Mouse (Mus musculus): Measurements from ENCODE around the gene Grwd1. TPM values are rescaled to one million over a fixed set of nuclear protein-coding genes. Genes with fewer than 3 reads are reported as not detected.

The Grwd1 gene
- polyA plus RNA-seq, 1 experiment from 2014 or later: 38.1 TPM

- H3K4me3 ChIP-seq (ENCODE audit: low read length): no peak overlapping the region
- no peaks in the 10 kb centered on the region for H3K9me3 ChIP-seq (replicated peaks; ENCODE audit: control insufficient read depth, low read length)
- H3K27ac ChIP-seq (ENCODE audit: low read length): no peak overlapping the region
- H3K36me3 ChIP-seq (ENCODE audit: control insufficient read depth, insufficient read depth): peaks cover 8% of the 10 kb centered on the region
- H3K4me1 ChIP-seq (ENCODE audit: control insufficient read depth, insufficient read depth, low read length): no peaks in the 10 kb centered on the region
- H3K9ac ChIP-seq (ENCODE audit: low read length): no peak overlapping the region
- ATAC-seq (replicated peaks; ENCODE audit: extremely low read depth, insufficient read depth, low FRiP score): no peak
- H3K27me3 ChIP-seq (ENCODE audit: control insufficient read depth, insufficient read depth, low read length): peaks cover 8% of the 10 kb centered on the region; the same call in 1 of the 2 replicates
- H3K4me2 ChIP-seq (ENCODE audit: low read depth, low read length): no peak overlapping the region
Measured at GRCm38 (mm10) chr7:45820913-45821312, 9.8 kb downstream of the Grwd1 start.

- Histone ChIP-seq H3K9me3 (replicated peaks; ENCODE audit: control insufficient read depth, low read length) (no peaks in the 10 kb centered on the region), H3K27me3 (ENCODE audit: control insufficient read depth, insufficient read depth, low read length) (peaks cover 8% of the 10 kb centered on the region; the same call in 1 of the 2 replicates), H3K4me3 (ENCODE audit: low read length) (peak overlapping the region; percentile 22), H3K4me2 (ENCODE audit: low read depth, low read length) (peak overlapping the region; percentile 46), H3K4me1 (ENCODE audit: control insufficient read depth, insufficient read depth, low read length) (peaks cover 4% of the 10 kb centered on the region), H3K36me3 (ENCODE audit: control insufficient read depth, insufficient read depth) (no peaks in the 10 kb centered on the region; the same call in 1 of the 2 replicates), H3K27ac (ENCODE audit: low read length) (no peak overlapping the region), H3K9ac (ENCODE audit: low read length) (no peak overlapping the region)
- WGBS: 13% methylated on average over 25 of the region's 25 CpGs
- no peak for ATAC-seq (replicated peaks; ENCODE audit: extremely low read depth, insufficient read depth, low FRiP score)
Measured at GRCm38 (mm10) chr7:45819843-45820242, 10.9 kb downstream of the Grwd1 start.

GRCm38 (mm10) chr7:45815984-45816351 is 14.8 kb downstream of the Grwd1 start:
- no peak for ATAC-seq (replicated peaks; ENCODE audit: extremely low read depth, insufficient read depth, low FRiP score)
- 62% methylated on average over 2 of the region's 2 CpGs for WGBS

GRCm38 (mm10) chr7:45815323-45815983 is 15.3 kb downstream of the Grwd1 start:
- Histone ChIP-seq H3K27ac (ENCODE audit: low read length) (no peak overlapping the region), H3K4me1 (ENCODE audit: control insufficient read depth, insufficient read depth, low read length) (peaks cover 15% of the 10 kb centered on the region), H3K36me3 (ENCODE audit: control insufficient read depth, insufficient read depth) (peaks cover 18% of the 10 kb centered on the region), H3K4me2 (ENCODE audit: low read depth, low read length) (no peak overlapping the region; the same call in 1 of the 2 replicates), H3K4me3 (ENCODE audit: low read length) (no peak overlapping the region), H3K9ac (ENCODE audit: low read length) (no peak overlapping the region), H3K27me3 (ENCODE audit: control insufficient read depth, insufficient read depth, low read length) (peaks cover 8% of the 10 kb centered on the region; the same call in 1 of the 2 replicates), H3K9me3 (replicated peaks; ENCODE audit: control insufficient read depth, low read length) (no peaks in the 10 kb centered on the region)
- ATAC-seq (replicated peaks; ENCODE audit: extremely low read depth, insufficient read depth, low FRiP score): no peak
- 66% methylated on average over 10 of the region's 10 CpGs for WGBS

More at GRCm38 (mm10) chr7:45815984-45816351, 14.8 kb downstream of the Grwd1 start:
- H3K9me3 ChIP-seq (replicated peaks; ENCODE audit: control insufficient read depth, low read length): no peaks in the 10 kb centered on the region
- no peak overlapping the region for H3K4me2 ChIP-seq (ENCODE audit: low read depth, low read length)
- H3K27me3 ChIP-seq (ENCODE audit: control insufficient read depth, insufficient read depth, low read length): peaks cover 8% of the 10 kb centered on the region; the same call in 1 of the 2 replicates
- no peak overlapping the region for H3K9ac ChIP-seq (ENCODE audit: low read length)
- peaks cover 15% of the 10 kb centered on the region for H3K4me1 ChIP-seq (ENCODE audit: control insufficient read depth, insufficient read depth, low read length)
- no peak overlapping the region for H3K27ac ChIP-seq (ENCODE audit: low read length)
- H3K4me3 ChIP-seq (ENCODE audit: low read length): no peak overlapping the region
- peaks cover 13% of the 10 kb centered on the region; the same call in 1 of the 2 replicates for H3K36me3 ChIP-seq (ENCODE audit: control insufficient read depth, insufficient read depth)

- Histone ChIP-seq H3K36me3 (ENCODE audit: control insufficient read depth, insufficient read depth) (peaks cover 25% of the 10 kb centered on the region), H3K4me1 (ENCODE audit: control insufficient read depth, insufficient read depth, low read length) (peaks cover 15% of the 10 kb centered on the region), H3K4me3 (ENCODE audit: low read length) (peak overlapping the region; percentile 28), H3K9me3 (replicated peaks; ENCODE audit: control insufficient read depth, low read length) (no peaks in the 10 kb centered on the region), H3K9ac (ENCODE audit: low read length) (no peak overlapping the region), H3K4me2 (ENCODE audit: low read depth, low read length) (peak overlapping the region; percentile 58), H3K27me3 (ENCODE audit: control insufficient read depth, insufficient read depth, low read length) (peaks cover 8% of the 10 kb centered on the region; the same call in 1 of the 2 replicates), H3K27ac (ENCODE audit: low read length) (no peak overlapping the region)
- 11% methylated on average over 5 of the region's 5 CpGs for WGBS
- no peak for ATAC-seq (replicated peaks; ENCODE audit: extremely low read depth, insufficient read depth, low FRiP score)
Measured at GRCm38 (mm10) chr7:45814841-45815240, 15.9 kb downstream of the Grwd1 start.

GRCm38 (mm10) chr7:45813787-45814779 is 16.7 kb downstream of the Grwd1 start, which contains the start of gene Cyth2:
Cyth2 (minus strand) TSS chr7:45814581.
- H3K9me3 ChIP-seq (replicated peaks; ENCODE audit: control insufficient read depth, low read length): no peaks in the 10 kb centered on the region
- H3K27me3 ChIP-seq (ENCODE audit: control insufficient read depth, insufficient read depth, low read length): peaks cover 8% of the 10 kb centered on the region; the same call in 1 of the 2 replicates
- under 1% methylated on average over 78 of the region's 92 CpGs for WGBS
- H3K4me2 ChIP-seq (ENCODE audit: low read depth, low read length): peak within 1 kb of the TSS; percentile 85
- peak within 1 kb of the TSS; percentile 100 for H3K27ac ChIP-seq (ENCODE audit: low read length)
- peak within 1 kb of the TSS; percentile 99 for H3K4me3 ChIP-seq (ENCODE audit: low read length)
- peaks cover 19% of the 10 kb centered on the region for H3K4me1 ChIP-seq (ENCODE audit: control insufficient read depth, insufficient read depth, low read length)
- ATAC-seq (replicated peaks; ENCODE audit: extremely low read depth, insufficient read depth, low FRiP score): peak; percentile 99
- H3K36me3 ChIP-seq (ENCODE audit: control insufficient read depth, insufficient read depth): peaks cover 32% of the 10 kb centered on the region
- H3K9ac ChIP-seq (ENCODE audit: low read length): peak within 1 kb of the TSS; percentile 100

GRCm38 (mm10) chr7:45812921-45813320 is 17.8 kb downstream of the Grwd1 start:
- WGBS: 86% methylated on average over 8 of the region's 8 CpGs
- peak overlapping the region; percentile 100 for H3K9ac ChIP-seq (ENCODE audit: low read length)
- H3K4me3 ChIP-seq (ENCODE audit: low read length): peak overlapping the region; percentile 99
- peak overlapping the region; percentile 85 for H3K4me2 ChIP-seq (ENCODE audit: low read depth, low read length)
- no peaks in the 10 kb centered on the region for H3K27me3 ChIP-seq (ENCODE audit: control insufficient read depth, insufficient read depth, low read length)
- no peak overlapping the region for H3K27ac ChIP-seq (ENCODE audit: low read length)
- peaks cover 43% of the 10 kb centered on the region for H3K36me3 ChIP-seq (ENCODE audit: control insufficient read depth, insufficient read depth)
- peaks cover 19% of the 10 kb centered on the region for H3K4me1 ChIP-seq (ENCODE audit: control insufficient read depth, insufficient read depth, low read length)
- H3K9me3 ChIP-seq (replicated peaks; ENCODE audit: control insufficient read depth, low read length): no peaks in the 10 kb centered on the region
- no peak for ATAC-seq (replicated peaks; ENCODE audit: extremely low read depth, insufficient read depth, low FRiP score)

- H3K36me3 ChIP-seq (ENCODE audit: control insufficient read depth, insufficient read depth): peaks cover 55% of the 10 kb centered on the region
- H3K27ac ChIP-seq (ENCODE audit: low read length): no peak overlapping the region
- H3K27me3 ChIP-seq (ENCODE audit: control insufficient read depth, insufficient read depth, low read length): no peaks in the 10 kb centered on the region
- H3K9me3 ChIP-seq (replicated peaks; ENCODE audit: control insufficient read depth, low read length): no peaks in the 10 kb centered on the region
- ATAC-seq (replicated peaks; ENCODE audit: extremely low read depth, insufficient read depth, low FRiP score): no peak
- no peak overlapping the region for H3K9ac ChIP-seq (ENCODE audit: low read length)
- H3K4me1 ChIP-seq (ENCODE audit: control insufficient read depth, insufficient read depth, low read length): peaks cover 12% of the 10 kb centered on the region
- no peak overlapping the region for H3K4me2 ChIP-seq (ENCODE audit: low read depth, low read length)
- 69% methylated on average over 14 of the region's 14 CpGs for WGBS
- no peak overlapping the region for H3K4me3 ChIP-seq (ENCODE audit: low read length)
Measured at GRCm38 (mm10) chr7:45809276-45810075, 21.3 kb downstream of the Grwd1 start.

Data from heart, embryonic 16.5 days (tissue).